Mouse (Mus musculus) stomach, postnatal 0 days (tissue): ENCODE results near the gene Aire.

Source experiments
- CTCF ChIP-seq: IDR thresholded peaks from 2 replicates; pipeline ENCODE4 v1.5.1; 2016; ENCODE audit warnings: antibody characterized with exemption, low read depth, mild to moderate bottlenecking, moderate library complexity
- EP300 ChIP-seq: optimal IDR thresholded peaks from 2 replicates; pipeline ENCODE3; 2016; ENCODE audit warnings: antibody characterized with exemption

GRCm38 (mm10) chr10:78002316-78002715 lies 41.1 kb downstream of the Aire start:
- TF ChIP-seq EP300: no peak
- TF ChIP-seq CTCF: no peak
